Mouse (Mus musculus): ENCODE measurements around the gene A730009L09Rik.

- TF ChIP-seq CTCF (IDR thresholded peaks at IDR 0.05; ENCODE audit: low read depth) (no peak), EP300 (optimal IDR thresholded peaks at IDR 0.05) (no peak)
Measured at GRCm38 (mm10) chr16:84465581-84466165, 49.2 kb upstream of the A730009L09Rik start.

All from stomach, postnatal 0 days (tissue).